Mouse (Mus musculus): ENCODE results near the gene Hspb8.
"Not testable (repeated sequence)": the region's sequence is repeated elsewhere in the genome, so short reads cannot be mapped to it uniquely, and the experiment has no call there.

Hspb8 gene

GRCm38 (mm10) chr5:116389856-116390542 is 32.7 kb downstream of the Hspb8 start:
- DNase-seq (ENCODE audit: low spot score in 2 of 2): no peak

DNA sequence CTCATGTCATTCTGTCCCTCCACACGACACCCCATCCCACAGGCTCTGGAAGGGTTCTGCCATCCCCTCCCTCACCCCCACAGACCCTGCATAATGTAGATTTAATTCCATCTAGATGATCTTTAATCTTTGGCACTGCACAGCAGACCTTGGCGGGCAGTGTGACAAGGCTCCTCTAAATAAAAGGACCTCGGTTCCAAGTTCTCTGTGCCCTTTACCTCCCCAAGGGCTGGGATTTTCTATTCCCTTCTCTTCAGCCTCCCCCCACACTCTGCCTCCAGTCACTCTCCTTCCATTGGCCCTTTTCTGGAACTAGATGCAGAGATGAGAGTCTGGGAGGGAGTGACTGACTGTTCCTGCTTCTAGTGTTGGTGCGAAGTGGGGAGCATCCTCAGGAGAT is 33.3 kb downstream of the Hspb8 start:
- no peak for DNase-seq (ENCODE audit: low spot score in 2 of 2)

DNA sequence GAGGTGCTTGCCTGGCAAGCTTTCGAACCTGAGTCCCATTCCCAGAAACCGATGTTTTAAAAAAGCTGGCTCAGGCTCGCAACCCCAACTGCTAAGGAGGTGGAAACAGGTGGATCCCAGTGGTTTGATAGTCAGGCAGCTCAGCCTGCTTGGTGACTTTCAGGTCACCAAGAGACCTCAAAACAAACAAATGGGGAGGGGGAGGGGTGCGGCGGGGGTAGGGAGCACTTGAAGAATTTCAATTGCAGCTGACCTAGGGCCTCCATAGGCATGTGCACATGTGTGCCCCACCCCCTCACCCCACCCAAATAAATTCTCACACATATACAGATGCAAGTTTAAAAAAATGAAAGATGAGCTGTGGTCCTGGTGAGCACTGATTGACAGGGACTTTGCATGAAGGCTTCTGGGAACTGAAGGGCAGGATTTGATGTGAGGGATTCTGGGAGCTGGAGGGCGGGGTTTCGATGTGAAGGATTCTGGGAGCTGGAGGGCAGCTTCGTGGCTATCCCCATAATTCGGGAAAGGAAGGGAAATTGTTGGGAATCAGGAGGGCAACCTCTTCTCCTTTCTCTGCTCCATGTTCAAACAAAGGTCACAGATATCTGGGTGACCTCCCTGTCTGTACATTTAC is 35.2 kb downstream of the Hspb8 start:
- no peak for DNase-seq (ENCODE audit: low spot score in 2 of 2)

GRCm38 (mm10) chr5:116386020-116386419 is 36.6 kb downstream of the Hspb8 start:
- DNase-seq (ENCODE audit: low spot score in 2 of 2): peak; percentile 5 to 50

DNA sequence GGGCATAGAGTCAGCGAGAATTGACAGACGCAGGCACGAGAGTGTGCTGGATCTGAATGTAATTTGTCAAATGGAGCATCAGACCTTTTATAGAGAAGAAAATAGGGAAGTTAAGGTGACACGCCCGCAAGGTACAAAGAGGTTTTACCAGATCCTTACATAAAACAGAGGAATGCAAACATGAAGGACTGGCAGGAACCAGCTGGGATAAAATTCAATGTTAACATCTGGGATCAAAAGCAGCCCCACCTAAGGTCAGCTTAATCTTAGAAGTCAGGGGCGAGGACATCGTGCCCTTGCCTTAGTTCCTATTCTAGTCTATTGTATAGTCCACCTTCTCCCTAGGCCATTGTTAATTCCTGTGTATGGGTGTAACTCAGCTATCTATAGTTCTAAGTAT is 40.0 kb downstream of the Hspb8 start:
- DNase-seq (ENCODE audit: low spot score in 2 of 2): not testable (repeated sequence)

DNA sequence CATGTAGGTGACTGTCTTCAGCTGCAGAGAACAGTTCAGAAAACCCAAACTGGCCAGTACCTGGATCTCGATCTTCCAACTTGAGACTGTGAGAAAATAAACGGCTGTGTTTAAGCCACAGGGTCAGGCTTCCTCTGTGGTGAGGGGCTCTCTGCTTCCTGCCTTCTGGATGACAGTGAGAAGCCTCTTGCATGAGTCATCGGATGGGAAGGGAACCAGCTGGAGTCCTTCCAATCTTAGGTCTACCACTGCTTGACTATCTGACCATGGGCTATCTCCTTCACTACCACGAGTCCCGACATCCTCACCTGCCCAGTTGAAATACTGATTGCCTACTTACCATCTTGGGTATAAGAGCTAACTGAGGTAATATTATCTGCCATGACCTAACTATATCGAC is 40.9 kb downstream of the Hspb8 start:
- no peak for DNase-seq (ENCODE audit: low spot score in 2 of 2)

- DNase-seq (ENCODE audit: low spot score in 2 of 2): peak in 1 of 2 experiments; percentile 19
Measured at GRCm38 (mm10) chr5:116381217-116381616, 41.4 kb downstream of the Hspb8 start.

DNA sequence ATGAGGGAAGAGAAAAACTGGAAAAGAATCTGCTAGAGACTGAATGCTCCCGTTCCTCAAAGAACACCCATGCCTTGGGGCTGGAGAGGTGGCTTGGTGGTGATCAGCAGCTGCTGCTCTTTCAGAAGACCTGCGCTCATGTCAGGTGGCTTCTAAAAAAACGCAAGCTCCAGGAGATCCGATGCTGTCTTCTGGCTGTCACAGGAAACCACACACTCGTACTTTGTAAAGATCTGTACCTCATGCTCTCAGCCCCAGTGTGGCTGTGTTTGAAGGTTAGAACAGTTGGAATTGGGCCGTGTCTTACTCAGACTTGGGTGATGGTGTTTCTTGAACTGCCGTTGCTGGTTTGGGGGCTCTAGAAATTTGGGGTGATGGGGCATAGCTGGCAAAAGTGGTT is 42.3 kb downstream of the Hspb8 start:
- DNase-seq (ENCODE audit: low spot score in 2 of 2): no peak

DNA sequence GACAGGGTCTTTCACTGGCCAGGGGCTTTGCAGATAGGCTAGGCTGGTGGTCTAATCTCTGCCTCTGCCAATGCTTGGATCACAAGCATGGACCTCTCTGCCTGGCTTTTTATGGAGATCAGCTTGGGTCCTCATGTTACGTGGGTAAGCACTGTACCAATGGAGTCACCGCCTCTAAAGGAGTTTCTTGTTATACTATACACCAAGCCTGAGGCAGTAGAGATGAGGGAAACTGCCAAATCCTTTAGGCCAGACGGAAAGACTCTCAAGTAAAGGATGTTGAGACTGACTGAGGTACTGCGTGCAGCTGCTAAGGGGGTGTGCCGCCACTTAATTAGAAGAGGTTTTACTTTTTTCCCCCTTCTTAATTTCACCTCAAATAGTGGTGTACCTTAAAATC is 43.8 kb downstream of the Hspb8 start:
- no peak for DNase-seq (ENCODE audit: low spot score in 2 of 2)

DNA sequence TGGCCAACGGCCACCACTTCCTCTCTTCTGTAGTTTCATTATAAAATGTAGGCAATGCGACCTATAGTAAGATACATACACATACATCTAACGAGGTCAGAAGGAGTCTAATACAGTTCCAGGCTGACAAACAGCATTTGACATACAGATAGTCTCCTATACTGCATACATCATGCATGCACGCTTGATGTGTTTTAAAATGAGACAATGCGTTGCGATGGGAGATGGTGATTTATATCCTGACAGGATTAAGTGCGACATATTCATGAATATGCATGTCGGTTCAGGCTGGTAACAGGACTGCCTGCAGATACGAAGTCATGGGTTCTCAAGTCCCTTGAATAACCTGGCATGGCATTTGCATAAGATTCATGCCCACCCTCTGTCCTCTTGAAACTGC is 54.7 kb downstream of the Hspb8 start:
- DNase-seq (ENCODE audit: low spot score in 2 of 2): no peak

DNA sequence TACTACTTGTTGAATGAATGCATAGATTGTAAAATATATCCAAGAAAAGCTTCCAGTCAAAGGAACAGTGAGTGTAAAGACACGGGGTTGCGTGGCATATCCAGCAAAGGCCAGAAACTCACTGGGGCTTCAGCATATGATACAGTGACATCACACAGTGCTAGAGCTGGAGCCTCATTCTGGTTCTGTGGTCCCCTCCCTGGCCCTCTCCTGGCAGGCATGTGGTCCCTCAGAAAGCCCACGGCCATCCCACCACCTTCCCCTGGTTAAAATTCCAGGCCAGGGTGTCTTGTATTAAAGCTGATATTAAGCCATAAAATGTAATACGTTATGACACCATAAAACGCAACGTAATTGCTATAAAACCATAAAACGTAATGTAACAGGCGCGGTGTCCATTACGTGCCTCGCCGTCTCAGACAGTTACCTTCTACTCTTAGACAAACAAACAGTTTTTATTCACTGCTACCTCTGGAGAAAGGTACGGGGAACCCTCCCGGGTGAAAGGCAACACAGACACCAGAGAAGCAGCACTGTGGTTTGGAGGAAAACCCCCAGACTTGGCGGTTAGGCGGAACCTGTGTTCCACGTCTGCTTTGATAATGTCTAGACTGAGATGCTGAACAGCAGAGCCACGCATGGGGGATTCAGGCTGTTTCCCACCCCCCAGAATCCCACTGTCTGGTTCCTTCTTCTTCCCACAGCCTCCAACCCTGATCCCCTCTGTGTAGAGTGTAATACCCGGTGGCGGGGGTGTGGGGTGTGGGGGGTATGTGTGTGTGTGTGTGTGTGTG is 55.6 kb downstream of the Hspb8 start:
- no peak for DNase-seq (ENCODE audit: low spot score in 2 of 2)

GRCm38 (mm10) chr5:116361342-116361741 is 61.3 kb downstream of the Hspb8 start:
- no peak for DNase-seq (ENCODE audit: low spot score in 2 of 2)

DNA sequence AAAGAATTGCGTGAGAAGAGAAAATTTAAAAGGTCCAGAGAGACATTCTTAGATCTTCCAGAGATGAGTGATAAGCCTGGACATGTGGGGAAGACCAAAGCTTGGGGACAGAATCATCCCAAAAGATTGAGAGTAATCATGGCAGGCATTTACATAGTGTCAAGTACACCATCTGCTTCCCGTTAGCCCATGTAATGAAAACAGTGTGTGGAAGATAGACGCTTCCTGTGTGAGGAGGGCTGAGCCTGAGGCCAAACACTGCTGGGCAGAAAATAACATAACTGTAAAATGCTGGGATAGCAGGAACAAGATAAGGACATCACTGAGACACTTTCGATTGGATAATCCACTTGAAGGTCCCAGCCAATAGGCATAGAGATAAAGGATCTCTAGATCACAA is 61.9 kb downstream of the Hspb8 start:
- DNase-seq (ENCODE audit: low spot score in 2 of 2): no peak
